Mouse (Mus musculus): Measurements from ENCODE around the gene Olfr728.

Gene Olfr728

GRCm38 (mm10) chr14:50142580-50142979 lies at the start of gene Olfr728:
Olfr728 (minus strand) TSS chr14:50142680.
- no peak for DNase-seq (ENCODE audit: low read depth)

GRCm38 (mm10) chr14:50188098-50188497 lies 45.6 kb upstream of the Olfr728 start, which contains the start of gene Olfr730:
Olfr730 (minus strand) TSS chr14:50188198.
- DNase-seq (ENCODE audit: low read depth), result no peak

- DNase-seq (ENCODE audit: low read depth), result no peak
Observed at GRCm38 (mm10) chr14:50152810-50153209, 10.3 kb upstream of the Olfr728 start, which contains the start of gene Olfr729. Olfr729 (minus strand) TSS chr14:50152910.

GRCm38 (mm10) chr14:50122886-50123285 lies 19.6 kb downstream of the Olfr728 start, which contains the start of gene Olfr727:
Olfr727 (plus strand) TSS chr14:50123186.
- DNase-seq (ENCODE audit: low read depth), result no peak

- DNase-seq (ENCODE audit: low read depth), result no peak
Observed at GRCm38 (mm10) chr14:50090853-50091252, 51.6 kb downstream of the Olfr728 start, which contains the start of gene Olfr726. Olfr726 (minus strand) TSS chr14:50090953.
